Mouse (Mus musculus) liver, embryonic 14.5 days (tissue): Measurements from ENCODE around the gene Zfhx2. TPM values are rescaled to one million over a fixed set of nuclear protein-coding genes. Genes with fewer than 3 reads are reported as not detected.
A peak's percentile ranks its signal among the peaks of the same experiment; 100 is the strongest.

Experiments used
- ATAC-seq: fragments of 200-750 bp; cut with Nextera tagmentation; 2 replicates; pipeline ENCODE4 v1.8.0; 2017; ENCODE audit warnings: moderate number of reproducible peaks, mild to moderate bottlenecking, moderate library complexity; ENCODE audit not compliant: insufficient read depth
- DNase-seq, 3 experiments: peaks; one replicate each; pipeline ENCODE4 v3.0.0-alpha.2; 2012 to 2013; ENCODE audit warnings: low read depth in 3 of 3, low spot score in 3 of 3
- H3K27ac ChIP-seq: fragments of 300-500 bp; sonication (generic); 2 replicates; pipeline ENCODE4 v1.5.1; 2014; ENCODE audit warnings: moderate library complexity, mild to moderate bottlenecking, control low read depth, inconsistent platforms
- H3K27me3 ChIP-seq: fragments of 300-500 bp; sonication (generic); 2 replicates; pipeline ENCODE4 v1.6.1; 2014; ENCODE audit warnings: mild to moderate bottlenecking, low read length, moderate library complexity; ENCODE audit not compliant: control insufficient read depth, insufficient read depth
- H3K36me3 ChIP-seq: fragments of 300-500 bp; sonication (generic); replicated peaks from 2 replicates; pipeline ENCODE4 v1.6.1; 2014; ENCODE audit warnings: low read depth; ENCODE audit not compliant: control insufficient read depth, insufficient read depth
- H3K4me1 ChIP-seq, 2 experiments: fragments of 200-500 bp in 1 of 2; fragments of 300-500 bp in 1 of 2; sonication (generic) in 1 of 2; replicated peaks; 2 replicates each; pipeline ENCODE4 v1.6.1; 2012 to 2014; ENCODE audit warnings: antibody characterized with exemption in 1 of 2, inconsistent platforms in 1 of 2, low read length in 1 of 2; ENCODE audit not compliant: control insufficient read depth in 2 of 2, insufficient read depth in 2 of 2
- H3K4me2 ChIP-seq: fragments of 300-500 bp; sonication (generic); 2 replicates; pipeline ENCODE4 v1.6.1; 2014; ENCODE audit warnings: low read depth, mild to moderate bottlenecking, control low read depth, moderate library complexity
- H3K4me3 ChIP-seq, 2 experiments: fragments of 200-500 bp in 1 of 2; fragments of 300-500 bp in 1 of 2; sonication (generic) in 1 of 2; 2 replicates each; pipeline ENCODE4 v1.5.1; 2012 to 2014; ENCODE audit warnings: low read depth in 2 of 2, low read length in 2 of 2, mild to moderate bottlenecking in 2 of 2, control low read depth in 1 of 2, inconsistent platforms in 1 of 2, moderate library complexity in 1 of 2; ENCODE audit not compliant: insufficient read depth in 1 of 2
- H3K9ac ChIP-seq: fragments of 300-500 bp; sonication (generic); replicated peaks from 2 replicates; pipeline ENCODE4 v1.6.1; 2014; ENCODE audit warnings: mild to moderate bottlenecking, control low read depth, moderate library complexity
- H3K9me3 ChIP-seq: fragments of 300-500 bp; sonication (generic); 2 replicates; pipeline ENCODE4 v1.6.1; 2016; ENCODE audit warnings: low read length, mixed read lengths; ENCODE audit not compliant: control insufficient read depth
- CTCF ChIP-seq: IDR thresholded peaks from 2 replicates; pipeline ENCODE4 v1.5.1; 2016; ENCODE audit warnings: antibody characterized with exemption, low read depth, control low read depth
- EP300 ChIP-seq: IDR thresholded peaks from 2 replicates; pipeline ENCODE4 v1.6.1; 2016; ENCODE audit warnings: antibody characterized with exemption, low read depth
- WGBS: fragments of 180-500 bp; shearing (Covaris S2); extraction: QIAGEN DNeasy Blood & Tissue Kit; methylation state at CpG from one replicate; pipeline ENCODE4 v1.1.7; 2014; ENCODE audit not compliant: insufficient replicate concordance; 5-methylcytosine and 5-hydroxymethylcytosine counted together
- polyA plus RNA-seq, 2 experiments: library from polyadenylated mRNA; depleted of rRNA in 1 of 2; stranded (reverse) in 1 of 2; unstranded in 1 of 2; fragments of >200 nt; fragmentation: Nextera tagmentation in 1 of 2; extraction: Ambion mirVana in 1 of 2; gene quantifications; 2 replicates each; pipeline versions ENCODE4 v1.2.1 to v1.2.3; 2012 to 2014

The Zfhx2 gene
- polyA plus RNA-seq, 2 experiments, result 0.29 to 0.61 TPM

GRCm38 (mm10) chr14:55086009-55086514 is 6.1 kb downstream of the Zfhx2 start:
- no peak overlapping the region for H3K4me2 ChIP-seq
- 67% methylated on average over 6 of the region's 6 CpGs for WGBS
- H3K9me3 ChIP-seq, result no peaks in the 10 kb centered on the region
- TF ChIP-seq EP300 (no peak), CTCF (no peak)
- DNase-seq (no peak), ATAC-seq (no peak)
- no peaks in the 10 kb centered on the region for H3K36me3 ChIP-seq
- no peaks in the 10 kb centered on the region; the same call in 1 of the 2 replicates for H3K27me3 ChIP-seq
- peaks cover 0 to 8% of the 10 kb centered on the region in 2 experiments; a peak in 2 of 4 replicates for H3K4me1 ChIP-seq
- H3K27ac ChIP-seq, result no peak overlapping the region
- H3K4me3 ChIP-seq, result no peak overlapping the region
- H3K9ac ChIP-seq, result no peak overlapping the region

- Histone ChIP-seq H3K4me2 (no peak overlapping the region), H3K27me3 (no peaks in the 10 kb centered on the region; the same call in 1 of the 2 replicates), H3K4me3 (no peak overlapping the region), H3K27ac (no peak overlapping the region), H3K36me3 (no peaks in the 10 kb centered on the region), H3K9me3 (no peaks in the 10 kb centered on the region), H3K9ac (no peak overlapping the region), H3K4me1 (peaks cover 0 to 8% of the 10 kb centered on the region in 2 experiments; a peak in 2 of 4 replicates)
- TF ChIP-seq EP300 (no peak), CTCF (no peak)
- WGBS, result 68% methylated on average over 9 of the region's 9 CpGs
- DNase-seq (no peak), ATAC-seq (no peak)
Observed at GRCm38 (mm10) chr14:55085324-55086008, 6.7 kb downstream of the Zfhx2 start.

GRCm38 (mm10) chr14:55083481-55083880 is 8.6 kb downstream of the Zfhx2 start:
- Histone ChIP-seq H3K27ac (no peak overlapping the region), H3K36me3 (no peaks in the 10 kb centered on the region), H3K4me2 (no peak overlapping the region), H3K4me1 (peaks cover 5 to 14% of the 10 kb centered on the region in 2 experiments), H3K9ac (no peak overlapping the region), H3K9me3 (no peaks in the 10 kb centered on the region), H3K4me3 (no peak overlapping the region), H3K27me3 (peaks cover 4% of the 10 kb centered on the region)
- ATAC-seq, result no peak
- no peak for DNase-seq
- 66% methylated on average over 6 of the region's 6 CpGs for WGBS
- TF ChIP-seq CTCF (no peak), EP300 (no peak)

GRCm38 (mm10) chr14:55081105-55081504 is 11.0 kb downstream of the Zfhx2 start:
- Histone ChIP-seq H3K4me1 (peaks cover 7 to 16% of the 10 kb centered on the region in 2 experiments), H3K9me3 (no peaks in the 10 kb centered on the region), H3K9ac (no peak overlapping the region), H3K36me3 (no peaks in the 10 kb centered on the region), H3K27me3 (peaks cover 14% of the 10 kb centered on the region), H3K4me3 (no peak overlapping the region), H3K27ac (no peak overlapping the region), H3K4me2 (no peak overlapping the region)
- 47% methylated on average over 5 of the region's 5 CpGs for WGBS
- ATAC-seq, result no peak
- TF ChIP-seq CTCF, result no peak
- no peak for TF ChIP-seq EP300
- no peak for DNase-seq

GRCm38 (mm10) chr14:55079214-55079970 is 12.7 kb downstream of the Zfhx2 start:
- Histone ChIP-seq H3K9ac (no peak overlapping the region), H3K4me3 (no peak overlapping the region), H3K9me3 (no peaks in the 10 kb centered on the region), H3K4me1 (peaks cover 7 to 10% of the 10 kb centered on the region in 2 experiments), H3K4me2 (no peak overlapping the region), H3K36me3 (no peaks in the 10 kb centered on the region), H3K27ac (no peak overlapping the region), H3K27me3 (peaks cover 14% of the 10 kb centered on the region)
- peak; percentile 62 for ATAC-seq
- peak; percentile 48 to 63 (median 54) for DNase-seq
- 26% methylated on average over 8 of the region's 8 CpGs for WGBS
- TF ChIP-seq EP300, result 0 out of 2 replicates have a peak, but pooled peaks have one; percentile 6
- TF ChIP-seq CTCF, result peak; percentile 96
